Mouse (Mus musculus) limb, embryonic 14.5 days (tissue): ENCODE measurements around the gene Aff4. TPM values are rescaled to one million over a fixed set of nuclear protein-coding genes. Genes with fewer than 3 reads are reported as not detected.
A peak's percentile ranks its signal among the peaks of the same experiment; 100 is the strongest.

Experiments used
- ATAC-seq: fragments of 200-750 bp; cut with Nextera tagmentation; 2 replicates; pipeline ENCODE4 v1.8.0; 2017; ENCODE audit warnings: low read depth, moderate number of reproducible peaks, moderate TSS enrichment; ENCODE audit not compliant: low FRiP score
- DNase-seq: peaks from one replicate; pipeline ENCODE4 v3.0.0-alpha.2; 2015; ENCODE audit warnings: low spot score
- H3K27ac ChIP-seq: fragments of 300-500 bp; sonication (generic); replicated peaks from 2 replicates; pipeline ENCODE4 v1.5.1; 2014; ENCODE audit warnings: low read depth, mild to moderate bottlenecking, low read length, moderate library complexity, mixed read lengths
- H3K27me3 ChIP-seq: fragments of 300-500 bp; sonication (generic); 2 replicates; pipeline ENCODE4 v1.6.1; 2014; ENCODE audit warnings: low read length, mixed read lengths; ENCODE audit not compliant: control insufficient read depth, insufficient read depth
- H3K36me3 ChIP-seq: fragments of 300-500 bp; sonication (generic); 2 replicates; pipeline ENCODE4 v1.6.1; 2014; ENCODE audit warnings: mild to moderate bottlenecking, low read length, moderate library complexity, mixed read lengths; ENCODE audit not compliant: control insufficient read depth, insufficient read depth
- H3K4me1 ChIP-seq: fragments of 300-500 bp; sonication (generic); 2 replicates; pipeline ENCODE4 v1.6.1; 2014; ENCODE audit warnings: antibody characterized with exemption, low read length, mixed read lengths; ENCODE audit not compliant: control insufficient read depth, insufficient read depth
- H3K4me2 ChIP-seq: fragments of 300-500 bp; sonication (generic); replicated peaks from 2 replicates; pipeline ENCODE4 v1.6.1; 2014; ENCODE audit warnings: low read depth, mild to moderate bottlenecking, low read length, moderate library complexity; ENCODE audit not compliant: severe bottlenecking
- H3K4me3 ChIP-seq: fragments of 300-500 bp; sonication (generic); replicated peaks from 2 replicates; pipeline ENCODE4 v1.5.1; 2014; ENCODE audit warnings: low read length
- H3K9ac ChIP-seq: fragments of 300-500 bp; sonication (generic); 2 replicates; pipeline ENCODE4 v1.6.1; 2014; ENCODE audit warnings: mild to moderate bottlenecking, low read depth, low read length, moderate library complexity; ENCODE audit not compliant: severe bottlenecking
- H3K9me3 ChIP-seq: fragments of 300-500 bp; sonication (generic); 2 replicates; pipeline ENCODE4 v1.6.1; 2016; ENCODE audit warnings: low read length; ENCODE audit not compliant: control insufficient read depth
- POLR2A ChIP-seq: fragments of 200-500 bp; IDR thresholded peaks from 2 replicates; pipeline ENCODE4 v1.8.0; 2012; ENCODE audit warnings: inconsistent platforms, mild to moderate bottlenecking, moderate library complexity, borderline replicate concordance; ENCODE audit not compliant: insufficient read depth, insufficient read length; ENCODE audit errors: extremely low read depth
- WGBS: fragments of 180-500 bp; shearing (Covaris S2); extraction: QIAGEN DNeasy Blood & Tissue Kit; methylation state at CpG from one replicate; pipeline ENCODE4 v1.1.7; 2014; 5-methylcytosine and 5-hydroxymethylcytosine counted together
- polyA plus RNA-seq, 2 experiments: library from polyadenylated mRNA; depleted of rRNA in 1 of 2; stranded (reverse) in 1 of 2; unstranded in 1 of 2; fragments of >200 nt; fragmentation: Nextera tagmentation in 1 of 2; extraction: Ambion mirVana in 1 of 2; gene quantifications; 2 replicates each; pipeline versions ENCODE4 v1.2.1 to v1.2.3; 2012 to 2014

Aff4 gene
- polyA plus RNA-seq (2012; rRNA removed) = 32.7 and 34.3 TPM in 2 replicates
- 60.6 and 66.3 TPM in 2 replicates for polyA plus RNA-seq (2014; fragmentation: Nextera tagmentation; extraction: Ambion mirVana)

DNA sequence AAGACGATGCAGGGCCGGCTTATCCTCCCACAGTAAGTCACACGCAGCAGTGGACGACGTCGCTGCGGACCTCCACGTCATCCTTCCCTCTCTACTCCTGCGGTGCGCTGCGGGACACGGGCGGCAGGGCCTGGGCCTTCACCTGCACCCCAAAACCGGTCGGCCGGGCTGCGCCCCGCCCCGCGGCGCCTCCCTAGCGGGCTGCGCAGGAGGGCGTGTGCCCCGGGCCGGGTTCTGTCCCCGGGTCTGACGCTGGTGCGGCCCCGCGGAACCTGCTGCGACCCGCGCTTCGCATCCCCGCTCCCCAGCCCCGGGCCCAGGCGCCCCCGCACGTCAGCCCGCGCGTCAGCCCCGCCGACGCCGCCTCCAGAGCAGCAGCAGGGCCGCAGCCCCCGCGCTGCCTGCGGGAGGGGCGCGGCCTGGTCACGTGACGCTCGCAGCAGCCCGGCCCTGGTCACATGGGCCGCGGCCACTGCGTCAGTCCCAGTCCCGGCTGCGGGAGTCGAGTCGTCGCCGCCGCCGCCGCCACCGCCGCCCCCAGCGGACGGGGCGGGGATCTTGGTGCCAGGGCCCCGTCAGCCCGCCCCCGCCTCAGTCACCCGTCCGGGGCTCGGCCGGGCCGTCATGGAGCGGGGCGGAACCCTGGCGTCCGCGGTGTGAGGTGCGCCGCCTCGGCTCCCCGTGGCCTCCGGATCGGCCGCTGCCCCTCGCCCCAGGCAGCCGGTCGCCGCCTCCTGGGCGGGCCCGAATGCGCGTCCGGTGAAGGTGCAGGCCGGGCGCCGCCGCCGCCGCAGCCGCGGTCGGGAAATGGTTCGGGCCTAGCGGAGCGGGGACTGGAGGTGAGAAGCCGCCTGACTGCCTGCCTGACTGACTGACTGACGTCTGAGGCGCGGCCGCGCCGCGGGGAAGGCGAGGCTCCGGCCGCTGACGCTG, at the start of gene Aff4:
TSS of gene Aff4 (plus strand) at position 543 of the 933 bp plus-strand sequence.
- ATAC-seq (peak; percentile 96), DNase-seq (peak; percentile 91)
- 0 out of 2 replicates have a peak, but pooled peaks have one; percentile 30 for TF ChIP-seq POLR2A
- Histone ChIP-seq H3K9ac (peak within 1 kb of the TSS; percentile 99), H3K27ac (peak within 1 kb of the TSS; percentile 98), H3K9me3 (no peaks in the 10 kb centered on the region), H3K36me3 (no peaks in the 10 kb centered on the region), H3K27me3 (no peaks in the 10 kb centered on the region), H3K4me3 (peak within 1 kb of the TSS; percentile 100), H3K4me2 (peak within 1 kb of the TSS; percentile 71), H3K4me1 (peaks cover 8% of the 10 kb centered on the region)
- under 1% methylated on average over 60 of the region's 127 CpGs for WGBS

DNA sequence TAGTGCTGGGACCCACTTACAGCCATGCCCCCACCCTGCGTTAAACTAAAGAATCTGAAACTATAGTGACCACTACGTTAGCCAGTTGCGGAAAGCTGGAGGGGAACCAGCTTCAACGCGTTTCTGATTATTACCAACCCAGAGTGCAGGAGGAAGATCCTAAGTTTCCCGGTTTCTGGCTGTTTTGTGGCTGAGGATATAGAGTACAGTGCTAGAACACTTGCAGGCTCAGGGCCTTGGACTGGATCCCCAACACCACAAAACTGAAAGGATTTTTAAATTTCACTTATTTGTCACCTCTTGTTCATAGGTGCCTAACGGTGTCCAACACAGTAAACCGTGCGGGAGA, 49.5 kb upstream of the Aff4 start:
- Histone ChIP-seq H3K27ac (peak overlapping the region; percentile 94), H3K4me3 (peak overlapping the region; percentile 100), H3K27me3 (no peaks in the 10 kb centered on the region), H3K4me2 (peak overlapping the region; percentile 63), H3K4me1 (peaks cover 15% of the 10 kb centered on the region), H3K9ac (peak overlapping the region; percentile 98), H3K9me3 (no peaks in the 10 kb centered on the region), H3K36me3 (peaks cover 12% of the 10 kb centered on the region)
- DNase-seq (no peak), ATAC-seq (no peak)
- 54% methylated on average over 9 of the region's 9 CpGs for WGBS
- no peak for TF ChIP-seq POLR2A

GRCm38 (mm10) chr11:53304044-53304840, 46.4 kb upstream of the Aff4 start:
- H3K4me1 ChIP-seq = peaks cover 12% of the 10 kb centered on the region; the same call in 1 of the 2 replicates
- 88% methylated on average over 14 of the region's 14 CpGs for WGBS
- no peaks in the 10 kb centered on the region for H3K27me3 ChIP-seq
- no peaks in the 10 kb centered on the region for H3K9me3 ChIP-seq
- H3K9ac ChIP-seq = no peak overlapping the region
- no peak overlapping the region for H3K4me2 ChIP-seq
- no peaks in the 10 kb centered on the region for H3K36me3 ChIP-seq
- DNase-seq = no peak
- ATAC-seq = no peak
- no peak for TF ChIP-seq POLR2A
- H3K4me3 ChIP-seq = no peak overlapping the region
- H3K27ac ChIP-seq = no peak overlapping the region

DNA sequence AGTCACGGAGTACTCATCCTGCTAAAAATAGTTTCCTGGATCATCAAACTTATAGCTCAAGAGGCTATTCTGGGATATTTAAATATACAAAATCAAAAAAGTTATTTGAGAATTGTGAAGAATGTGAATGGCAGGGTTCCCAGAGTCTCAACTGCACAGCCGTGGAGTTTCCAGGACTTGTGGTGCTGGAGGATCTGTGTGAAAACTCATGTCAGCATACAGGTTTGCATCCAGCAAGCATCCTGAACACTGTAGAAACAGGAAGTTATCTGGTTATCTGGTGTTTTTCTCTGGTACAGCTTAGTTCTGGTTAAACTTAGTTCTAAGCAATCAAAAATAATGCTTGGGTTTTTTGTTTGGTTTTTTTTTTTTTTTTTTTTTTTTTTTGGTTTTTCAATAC, 43.7 kb upstream of the Aff4 start:
- Histone ChIP-seq H3K9ac (no peak overlapping the region), H3K27ac (no peak overlapping the region), H3K4me3 (no peak overlapping the region), H3K36me3 (no peaks in the 10 kb centered on the region), H3K4me1 (peaks cover 6% of the 10 kb centered on the region; the same call in 1 of the 2 replicates), H3K4me2 (no peak overlapping the region), H3K9me3 (no peaks in the 10 kb centered on the region), H3K27me3 (no peaks in the 10 kb centered on the region)
- TF ChIP-seq POLR2A = no peak
- DNase-seq = peak; percentile 57
- WGBS = 69% methylated on average over 2 of the region's 2 CpGs
- no peak for ATAC-seq

- 73% methylated on average over 10 of the region's 10 CpGs for WGBS
- Histone ChIP-seq H3K4me2 (no peak overlapping the region), H3K9ac (no peak overlapping the region), H3K9me3 (no peaks in the 10 kb centered on the region), H3K27ac (no peak overlapping the region), H3K4me3 (no peak overlapping the region), H3K4me1 (peaks cover 6% of the 10 kb centered on the region; the same call in 1 of the 2 replicates), H3K27me3 (no peaks in the 10 kb centered on the region), H3K36me3 (no peaks in the 10 kb centered on the region)
- ATAC-seq = no peak
- DNase-seq = peak; percentile 70
- TF ChIP-seq POLR2A = no peak
Measured at GRCm38 (mm10) chr11:53307558-53308065, 43.0 kb upstream of the Aff4 start.
